Mouse (Mus musculus) MN1 (cell line): ENCODE results near the gene S100a10.
"Not testable (repeated sequence)": the region's sequence is repeated elsewhere in the genome, so short reads cannot be mapped to it uniquely, and the experiment has no call there.

Experiments used
- DNase-seq: peaks from one replicate; pipeline ENCODE4 v3.0.0-alpha.2; 2016; ENCODE audit warnings: low spot score

Gene S100a10

GRCm38 (mm10) chr3:93554981-93555877, at the start of gene S100a10:
TSS of gene S100a10 (plus strand) at chr3:93555080.
- DNase-seq: peak; percentile 88

GRCm38 (mm10) chr3:93505960-93506863, 48.7 kb upstream of the S100a10 start:
- DNase-seq: no peak

DNA sequence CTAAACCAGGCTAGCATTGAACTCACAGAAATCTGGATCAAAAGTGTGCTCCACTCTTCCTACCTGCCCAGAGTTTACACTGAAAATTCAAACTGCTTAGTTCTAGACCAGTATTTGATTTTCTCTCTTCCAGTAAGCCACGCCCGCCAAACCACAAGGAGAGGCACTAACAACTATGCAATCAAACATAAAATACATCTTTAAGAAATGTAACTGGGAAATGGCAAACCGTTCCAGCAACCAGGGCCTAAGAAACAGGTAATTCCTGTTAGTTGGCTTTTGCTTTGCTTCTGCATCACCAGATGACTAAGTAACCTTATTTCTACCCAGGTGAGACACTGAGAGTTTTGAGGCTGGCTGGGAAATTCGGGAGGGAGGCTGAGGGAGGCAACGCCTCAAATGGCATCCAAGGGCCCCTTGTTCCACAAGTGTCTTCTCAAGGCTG, 48.0 kb upstream of the S100a10 start:
- DNase-seq: no peak

GRCm38 (mm10) chr3:93509301-93509700, 45.6 kb upstream of the S100a10 start:
- DNase-seq: no peak

DNA sequence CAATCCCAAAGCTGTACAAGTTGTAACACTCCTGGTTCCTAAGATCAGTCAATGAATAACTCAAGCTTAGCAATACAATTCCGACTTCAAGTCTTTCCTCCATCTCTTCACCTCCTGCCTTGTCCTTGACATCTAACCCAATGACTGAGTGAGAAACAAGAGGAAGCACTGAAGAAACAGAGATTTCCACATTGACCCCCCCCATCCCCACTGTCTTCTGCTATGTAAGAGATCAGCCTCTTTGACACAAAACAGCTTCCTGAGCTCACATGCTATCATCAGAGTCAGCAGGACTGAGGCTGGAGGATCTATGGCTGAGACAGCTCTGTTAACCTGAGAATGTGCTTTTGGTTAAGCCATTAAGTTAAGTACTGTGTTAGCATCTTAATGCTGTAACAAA, 43.8 kb upstream of the S100a10 start:
- DNase-seq: no peak

DNA sequence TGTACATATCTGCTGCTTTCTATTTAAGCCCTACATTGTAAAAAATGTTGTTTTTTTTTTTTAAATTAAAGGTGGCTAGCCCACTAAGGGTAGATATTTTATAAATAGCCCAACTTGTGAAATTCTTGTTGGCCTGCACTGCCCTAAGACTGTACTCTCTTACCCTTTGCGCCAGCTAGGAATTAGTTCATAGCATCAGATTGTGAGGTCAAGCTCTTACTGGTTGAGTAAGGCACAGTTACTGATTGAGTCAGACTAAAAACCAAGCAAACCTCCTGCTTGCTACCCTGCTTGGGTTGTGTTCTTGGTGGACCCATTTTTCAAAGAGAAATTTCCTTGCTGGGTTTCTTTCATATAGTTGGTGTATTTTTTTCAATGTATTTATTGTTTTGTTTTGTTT, 43.1 kb upstream of the S100a10 start:
- no peak for DNase-seq

- DNase-seq: no peak
These were observed 42.3 kb upstream of the S100a10 start for GRCm38 (mm10) chr3:93512386-93513101.

DNA sequence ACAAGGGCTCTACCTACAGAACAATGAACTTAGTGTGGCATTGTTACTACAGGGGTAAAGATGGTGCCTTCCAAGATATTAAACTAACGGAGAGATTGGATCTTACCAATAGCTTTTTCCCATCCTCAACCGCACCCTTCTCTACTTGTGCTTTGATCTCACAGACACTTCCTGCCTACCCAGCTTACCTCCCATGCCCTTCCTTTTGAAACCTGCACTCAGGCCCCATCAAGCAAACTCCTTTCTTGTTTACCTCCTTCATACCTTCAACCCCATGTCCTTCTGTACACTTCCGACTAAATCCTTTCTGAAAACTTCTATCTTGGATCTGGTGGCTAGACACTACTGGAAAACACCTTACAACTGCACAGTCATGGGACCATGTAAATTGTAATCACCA, 40.3 kb upstream of the S100a10 start:
- DNase-seq: no peak

DNA sequence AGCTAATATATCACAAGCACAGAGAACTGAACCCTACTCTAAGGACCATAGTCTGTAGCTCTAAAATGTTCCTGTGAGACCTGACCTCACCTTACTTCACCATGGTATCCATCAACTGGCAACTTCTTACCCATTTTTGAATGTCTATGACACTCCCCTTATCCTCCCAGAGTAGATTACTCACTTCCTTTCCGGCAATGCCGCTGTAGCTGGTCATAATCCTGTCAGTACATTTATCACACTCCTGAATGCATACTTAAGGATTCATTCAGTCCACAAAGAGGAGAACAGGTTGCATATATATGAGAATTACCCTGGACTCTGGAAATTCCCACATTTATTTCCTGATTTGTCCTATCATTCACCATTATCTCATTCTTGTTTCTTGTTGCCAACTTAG, 37.5 kb upstream of the S100a10 start:
- DNase-seq: no peak

- no peak for DNase-seq
These were observed 35.0 kb upstream of the S100a10 start for GRCm38 (mm10) chr3:93519856-93520329.

DNA sequence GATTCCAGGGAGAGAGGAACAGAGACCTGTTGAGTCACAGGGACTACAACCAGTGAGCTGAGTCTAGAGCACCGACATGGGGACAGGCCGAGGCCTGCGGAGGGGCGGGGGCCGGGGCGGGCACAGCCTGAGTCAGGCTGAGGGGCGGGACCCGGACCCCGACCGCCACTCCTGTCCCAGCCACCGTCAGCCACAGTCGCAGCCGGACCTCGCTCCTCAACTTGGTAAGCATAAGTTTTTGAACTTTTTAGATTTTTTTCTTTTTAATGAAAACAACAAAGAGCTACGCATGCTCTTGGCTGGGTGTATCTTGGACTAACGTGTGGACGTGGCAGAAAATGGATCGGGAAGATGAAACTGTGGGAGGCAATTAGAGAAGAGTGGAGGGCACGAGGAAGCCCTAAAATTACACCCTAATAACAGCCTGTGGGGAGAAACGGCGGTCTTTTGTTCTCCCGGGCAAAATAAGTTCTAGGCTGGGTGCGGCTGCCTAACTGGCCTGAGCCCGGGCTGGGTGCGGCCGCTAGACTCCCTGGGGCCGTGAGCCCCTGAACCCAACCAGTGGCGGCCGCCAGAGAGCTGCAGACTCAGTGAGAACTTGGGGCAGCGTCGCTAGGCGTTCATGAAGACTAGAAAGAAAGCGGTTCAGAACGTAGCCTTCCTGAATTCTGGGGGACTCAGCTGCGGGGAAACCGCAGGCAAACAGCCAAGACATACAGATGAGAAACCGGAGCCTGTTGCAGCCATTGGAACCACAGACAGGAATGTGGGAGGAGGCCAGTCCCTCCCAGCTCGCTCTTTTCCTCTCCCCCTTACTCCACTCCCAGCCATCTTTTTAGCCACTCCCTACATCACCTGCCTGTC, 34.3 kb upstream of the S100a10 start, which contains the start of gene S100a11:
TSS of gene S100a11 (plus strand) at position 159 of the 864 bp plus-strand sequence.
- DNase-seq: no peak

- DNase-seq: no peak
These were observed 33.3 kb upstream of the S100a10 start for GRCm38 (mm10) chr3:93521462-93522057.

GRCm38 (mm10) chr3:93522611-93523010, 32.3 kb upstream of the S100a10 start:
- peak; percentile 48 for DNase-seq

DNA sequence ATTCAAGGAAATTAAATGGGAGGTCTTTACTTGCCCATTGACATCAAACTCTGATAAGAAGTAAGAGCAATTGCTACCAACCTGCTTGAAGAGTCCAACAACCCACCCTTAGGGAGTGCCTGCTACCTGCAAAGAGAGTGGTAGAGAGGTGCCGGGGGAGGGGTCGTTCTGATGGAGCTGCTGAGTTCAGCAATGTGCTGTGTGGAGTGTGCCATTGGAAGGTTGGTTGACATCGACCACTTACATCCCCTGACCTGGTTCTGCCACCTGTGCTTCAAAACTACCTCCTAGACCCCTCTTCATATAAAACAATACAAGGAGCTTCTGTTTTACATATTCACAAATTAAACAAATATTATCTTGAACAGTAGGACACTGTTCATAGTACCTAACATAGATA, 27.6 kb upstream of the S100a10 start:
- DNase-seq: no peak

DNA sequence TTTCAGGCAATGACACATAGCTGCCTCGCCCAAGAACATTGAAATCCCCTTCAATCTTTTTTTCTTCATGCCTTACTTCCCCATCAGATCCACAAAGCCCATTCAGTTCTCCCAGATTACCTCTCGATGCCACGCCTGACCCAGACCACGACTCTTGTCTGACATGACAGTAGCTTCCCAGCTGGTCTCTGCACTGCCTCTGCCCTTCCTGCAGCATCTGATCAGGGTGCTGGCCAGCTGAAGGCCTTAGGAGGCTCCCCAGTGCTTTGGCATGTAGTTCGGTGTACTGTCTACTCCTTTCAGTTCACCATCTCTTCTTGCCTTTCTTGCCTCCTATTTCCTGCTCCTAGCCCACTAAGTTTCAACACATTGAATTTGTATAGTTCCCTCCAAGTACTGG, 26.1 kb upstream of the S100a10 start:
- no peak for DNase-seq

DNA sequence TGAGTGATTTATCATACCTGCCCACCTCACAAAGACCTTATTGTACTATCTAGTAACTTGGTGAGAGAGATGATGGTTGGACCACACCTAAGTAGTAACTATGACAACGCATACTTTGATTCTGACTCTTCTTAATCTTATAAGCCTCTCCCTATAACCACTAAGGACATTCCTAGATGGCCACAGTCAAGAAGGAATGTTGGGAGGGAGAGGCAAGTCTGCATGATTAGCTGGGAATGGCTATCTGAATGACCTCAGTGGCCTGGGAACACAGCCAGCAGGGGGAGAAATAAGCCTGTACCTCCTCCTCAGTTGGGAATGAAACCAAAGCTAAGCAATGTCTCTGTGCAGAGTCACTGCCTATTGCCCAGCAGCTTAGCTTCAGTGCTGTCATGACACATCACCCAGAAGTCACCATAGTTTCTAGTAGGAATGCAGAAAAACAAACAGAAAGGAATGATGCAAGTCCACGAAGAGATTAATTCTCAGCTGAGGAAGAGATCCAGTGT, 17.8 kb upstream of the S100a10 start:
- DNase-seq: peak; percentile 26

- no peak for DNase-seq
These were observed 16.4 kb upstream of the S100a10 start for GRCm38 (mm10) chr3:93538486-93538885.

- no peak for DNase-seq
These were observed 13.4 kb upstream of the S100a10 start for GRCm38 (mm10) chr3:93541501-93541900.

DNA sequence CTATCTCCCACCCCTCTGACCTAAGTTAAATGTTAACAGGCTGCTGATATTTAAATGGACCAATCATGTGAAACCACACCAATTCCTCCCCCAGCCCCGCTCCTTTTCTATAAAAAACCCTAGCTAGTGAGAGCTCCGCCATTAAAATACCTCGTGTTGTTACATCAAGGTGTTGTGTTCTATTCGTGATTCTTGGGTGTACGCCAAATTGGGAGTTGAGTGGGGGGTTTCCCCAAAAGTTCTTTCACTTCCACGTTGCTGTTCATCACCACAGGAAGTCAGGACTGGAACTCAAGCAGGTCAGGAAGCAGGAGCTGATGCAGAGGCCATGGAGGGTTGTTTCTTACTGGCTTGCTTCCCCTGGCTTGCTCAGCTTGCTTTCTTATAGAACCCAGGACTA, 10.7 kb upstream of the S100a10 start:
- not testable (repeated sequence) for DNase-seq

DNA sequence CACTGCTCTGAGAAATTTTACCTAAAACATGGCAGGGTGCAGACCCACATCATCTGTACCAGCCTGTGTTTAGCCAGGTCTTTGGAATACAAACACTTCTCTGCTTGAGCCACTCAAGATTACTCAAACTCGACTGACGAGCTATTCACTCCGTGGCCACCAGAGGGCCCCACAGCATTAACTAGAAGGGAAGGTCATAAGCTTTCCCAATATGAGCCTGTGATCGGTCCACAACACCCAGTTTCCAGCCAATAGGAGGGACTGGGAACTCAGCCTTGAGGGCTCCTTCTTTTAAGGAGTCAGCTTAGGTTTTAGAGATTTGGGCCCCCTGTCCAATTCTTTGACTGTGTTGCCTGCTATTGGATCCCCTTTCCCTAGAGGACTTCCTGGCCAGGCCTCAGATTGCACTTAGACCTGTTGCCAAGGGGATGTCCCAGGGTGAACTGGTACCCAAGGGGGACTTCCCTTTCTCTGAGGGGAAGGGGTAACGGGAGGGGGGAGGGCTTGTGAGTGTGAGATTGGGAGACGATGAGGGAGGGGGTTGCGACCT, 7.7 kb upstream of the S100a10 start:
- DNase-seq: peak; percentile 91
